Mouse (Mus musculus) limb, embryonic 12.5 days (tissue): Measurements from ENCODE around the gene Tmprss6. TPM values are rescaled to one million over a fixed set of nuclear protein-coding genes. Genes with fewer than 3 reads are reported as not detected.

Experiments
- ATAC-seq: fragments of 200-750 bp; cut with Nextera tagmentation; 2 replicates; pipeline ENCODE4 v1.8.0; 2017; ENCODE audit warnings: low read depth, moderate TSS enrichment; ENCODE audit not compliant: insufficient number of reproducible peaks, insufficient read depth, low FRiP score, low TSS enrichment
- H3K27ac ChIP-seq: fragments of 300-500 bp; sonication (generic); 2 replicates; pipeline ENCODE4 v1.5.1; 2016; ENCODE audit warnings: mild to moderate bottlenecking, moderate library complexity
- H3K27me3 ChIP-seq: fragments of 300-500 bp; sonication (generic); 2 replicates; pipeline ENCODE4 v1.6.1; 2016; ENCODE audit warnings: mild to moderate bottlenecking, moderate library complexity
- H3K36me3 ChIP-seq: fragments of 300-500 bp; sonication (generic); 2 replicates; pipeline ENCODE4 v1.6.1; 2016; ENCODE audit warnings: mild to moderate bottlenecking, moderate library complexity
- H3K4me1 ChIP-seq: fragments of 300-500 bp; sonication (generic); replicated peaks from 2 replicates; pipeline ENCODE4 v1.6.1; 2016
- H3K4me2 ChIP-seq: fragments of 300-500 bp; sonication (generic); 2 replicates; pipeline ENCODE4 v1.6.1; 2016; ENCODE audit warnings: mild to moderate bottlenecking, moderate library complexity
- H3K4me3 ChIP-seq: fragments of 300-500 bp; sonication (generic); replicated peaks from 2 replicates; pipeline ENCODE4 v1.5.1; 2016; ENCODE audit warnings: mild to moderate bottlenecking
- H3K9ac ChIP-seq: fragments of 300-500 bp; sonication (generic); replicated peaks from 2 replicates; pipeline ENCODE4 v1.6.1; 2016; ENCODE audit warnings: mild to moderate bottlenecking, moderate library complexity
- H3K9me3 ChIP-seq: fragments of 300-500 bp; sonication (generic); 2 replicates; pipeline ENCODE4 v1.6.1; 2016; ENCODE audit warnings: mild to moderate bottlenecking, moderate library complexity
- WGBS: fragments of 180-500 bp; shearing (Covaris S2); methylation state at CpG from one replicate; pipeline ENCODE4 v1.1.7; 2016; 5-methylcytosine and 5-hydroxymethylcytosine counted together
- polyA plus RNA-seq: library from polyadenylated mRNA; unstranded; fragments of >200 nt; fragmentation: Nextera tagmentation; extraction: Ambion mirVana; gene quantifications from 2 replicates; pipeline ENCODE4 v1.2.1, GENCODE M21; 2016

Gene Tmprss6
- polyA plus RNA-seq, 1 experiment from 2014 or later = 0.10 TPM

GRCm38 (mm10) chr15:78467570-78467969 lies 864 bp downstream of the Tmprss6 start:
- no peaks in the 10 kb centered on the region for H3K9me3 ChIP-seq
- no peaks in the 10 kb centered on the region; the same call in 1 of the 2 replicates for H3K27me3 ChIP-seq
- WGBS = 92% methylated on average over 7 of the region's 7 CpGs
- ATAC-seq = no peak
- no peaks in the 10 kb centered on the region for H3K4me1 ChIP-seq
- no peak overlapping the region for H3K4me3 ChIP-seq
- H3K36me3 ChIP-seq = no peaks in the 10 kb centered on the region
- H3K9ac ChIP-seq = no peak overlapping the region
- no peak overlapping the region for H3K27ac ChIP-seq
- H3K4me2 ChIP-seq = no peak overlapping the region

DNA sequence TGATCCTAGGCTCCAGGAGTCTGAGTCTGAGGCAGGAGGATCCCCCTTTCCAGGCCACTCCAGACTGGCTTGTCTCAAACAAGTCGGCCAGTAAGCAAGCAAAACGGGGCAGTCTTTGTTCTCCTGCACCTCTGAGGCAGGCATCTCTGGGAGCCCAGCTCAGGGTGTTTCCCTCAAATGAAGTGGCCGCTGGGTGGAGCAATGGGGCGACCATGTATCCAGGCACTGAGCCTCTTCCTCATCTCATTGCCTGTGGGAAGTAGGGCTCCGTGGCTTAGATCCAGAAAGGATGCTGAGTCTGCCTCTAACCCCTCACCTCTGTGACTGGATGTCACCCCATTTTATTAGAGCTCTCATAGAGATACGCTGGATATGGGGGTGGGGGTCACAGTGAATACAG lies 1.6 kb downstream of the Tmprss6 start:
- Histone ChIP-seq H3K4me2 (no peak overlapping the region), H3K27me3 (no peaks in the 10 kb centered on the region; the same call in 1 of the 2 replicates), H3K36me3 (no peaks in the 10 kb centered on the region), H3K27ac (no peak overlapping the region), H3K9me3 (no peaks in the 10 kb centered on the region), H3K4me1 (no peaks in the 10 kb centered on the region), H3K4me3 (no peak overlapping the region), H3K9ac (no peak overlapping the region)
- 41% methylated on average over 6 of the region's 6 CpGs for WGBS
- ATAC-seq = no peak

GRCm38 (mm10) chr15:78462981-78463380 lies 5.5 kb downstream of the Tmprss6 start:
- no peak overlapping the region for H3K9ac ChIP-seq
- no peaks in the 10 kb centered on the region for H3K4me1 ChIP-seq
- H3K27me3 ChIP-seq = peaks cover 8% of the 10 kb centered on the region; the same call in 1 of the 2 replicates
- H3K9me3 ChIP-seq = no peaks in the 10 kb centered on the region
- H3K4me2 ChIP-seq = no peak overlapping the region
- ATAC-seq = no peak
- WGBS = 65% methylated on average over 2 of the region's 2 CpGs
- no peak overlapping the region for H3K4me3 ChIP-seq
- no peak overlapping the region for H3K27ac ChIP-seq
- H3K36me3 ChIP-seq = no peaks in the 10 kb centered on the region

GRCm38 (mm10) chr15:78457193-78457592 lies 11.2 kb downstream of the Tmprss6 start:
- Histone ChIP-seq H3K4me1 (peaks cover 11% of the 10 kb centered on the region), H3K27me3 (0 out of 2 replicates have a peak, but pooled peaks cover 8% of the 10 kb centered on the region), H3K4me2 (no peak overlapping the region), H3K9ac (no peak overlapping the region), H3K36me3 (no peaks in the 10 kb centered on the region), H3K27ac (no peak overlapping the region), H3K9me3 (no peaks in the 10 kb centered on the region), H3K4me3 (no peak overlapping the region)
- ATAC-seq = no peak
- 75% methylated on average over 10 of the region's 10 CpGs for WGBS

DNA sequence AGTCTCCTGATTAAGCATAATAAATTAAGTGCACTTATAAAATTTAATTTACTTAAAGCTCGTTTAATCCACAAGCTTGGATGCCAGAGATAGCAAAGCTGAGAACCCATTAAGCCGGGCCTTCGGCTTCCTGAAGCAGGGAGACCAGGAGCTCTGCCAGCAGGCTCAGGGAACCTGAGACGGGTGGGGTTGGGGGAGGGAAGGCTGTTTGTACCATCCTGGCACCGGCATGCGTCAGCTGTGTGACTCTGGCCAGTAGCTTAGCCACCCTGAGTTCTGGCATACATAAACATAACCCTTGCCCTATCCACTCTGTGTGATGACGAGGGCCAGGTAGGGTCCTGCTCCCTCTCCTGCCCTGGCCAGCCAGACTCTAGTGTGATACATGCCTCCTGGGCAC lies 12.4 kb downstream of the Tmprss6 start:
- peaks cover 11% of the 10 kb centered on the region for H3K4me1 ChIP-seq
- 48% methylated on average over 7 of the region's 7 CpGs for WGBS
- no peaks in the 10 kb centered on the region for H3K9me3 ChIP-seq
- no peak overlapping the region for H3K9ac ChIP-seq
- 0 out of 2 replicates have a peak, but pooled peaks cover 4% of the 10 kb centered on the region for H3K27me3 ChIP-seq
- H3K4me2 ChIP-seq = no peak overlapping the region
- no peak overlapping the region for H3K27ac ChIP-seq
- no peak for ATAC-seq
- no peak overlapping the region for H3K4me3 ChIP-seq
- H3K36me3 ChIP-seq = no peaks in the 10 kb centered on the region

DNA sequence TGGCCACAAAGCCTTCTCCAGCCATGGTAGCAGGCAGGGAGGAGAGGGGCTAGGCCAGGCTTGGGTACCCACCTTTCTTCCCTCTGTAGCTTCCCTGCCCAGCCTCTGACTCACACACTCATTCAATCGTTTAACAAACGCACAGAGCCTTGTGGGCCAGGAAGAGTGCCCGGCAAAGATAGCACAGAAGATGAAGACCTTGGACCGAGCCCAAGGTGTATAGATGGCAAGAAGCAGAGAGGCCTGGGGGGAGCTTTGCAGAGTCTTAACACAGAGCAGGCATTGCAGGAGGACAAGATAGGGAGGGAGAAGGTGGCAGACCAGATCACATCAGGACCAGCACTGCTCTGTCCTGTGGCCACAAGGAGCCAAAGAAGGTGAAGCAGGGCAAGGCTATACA lies 13.3 kb downstream of the Tmprss6 start:
- 83% methylated on average over 4 of the region's 4 CpGs for WGBS
- Histone ChIP-seq H3K36me3 (no peaks in the 10 kb centered on the region), H3K27ac (no peak overlapping the region), H3K4me3 (no peak overlapping the region), H3K4me1 (peaks cover 13% of the 10 kb centered on the region), H3K9me3 (no peaks in the 10 kb centered on the region), H3K9ac (no peak overlapping the region), H3K27me3 (no peaks in the 10 kb centered on the region), H3K4me2 (no peak overlapping the region)
- ATAC-seq = no peak

GRCm38 (mm10) chr15:78452929-78453328 lies 15.5 kb downstream of the Tmprss6 start:
- Histone ChIP-seq H3K9ac (no peak overlapping the region), H3K27ac (no peak overlapping the region), H3K27me3 (no peaks in the 10 kb centered on the region), H3K4me2 (no peak overlapping the region), H3K9me3 (no peaks in the 10 kb centered on the region), H3K36me3 (no peaks in the 10 kb centered on the region), H3K4me3 (no peak overlapping the region), H3K4me1 (peaks cover 26% of the 10 kb centered on the region)
- WGBS = 89% methylated on average over 3 of the region's 3 CpGs
- no peak for ATAC-seq

DNA sequence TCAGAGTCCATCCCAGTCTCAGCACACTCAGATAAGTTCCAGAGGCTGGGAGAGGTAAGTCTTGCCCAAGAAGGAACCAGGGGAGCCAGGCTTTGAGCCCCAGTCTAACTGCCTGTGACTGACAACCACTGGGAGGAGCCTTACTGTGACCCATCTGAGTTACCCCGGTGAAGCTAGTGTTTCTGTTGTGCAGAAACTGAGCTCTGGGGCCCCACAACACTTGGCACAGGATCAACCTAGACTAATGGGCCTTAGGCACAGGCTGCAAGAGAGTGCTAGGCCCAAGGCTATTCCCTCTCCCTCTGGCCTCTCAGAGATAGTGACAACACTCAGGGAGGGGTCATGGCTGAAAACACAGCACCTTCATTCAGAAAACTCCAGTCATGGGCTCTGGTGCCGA lies 17.2 kb downstream of the Tmprss6 start:
- Histone ChIP-seq H3K36me3 (no peaks in the 10 kb centered on the region), H3K4me2 (no peak overlapping the region), H3K4me1 (peaks cover 22% of the 10 kb centered on the region), H3K27ac (no peak overlapping the region), H3K27me3 (no peaks in the 10 kb centered on the region; the same call in 1 of the 2 replicates), H3K9ac (no peak overlapping the region), H3K4me3 (no peak overlapping the region), H3K9me3 (no peaks in the 10 kb centered on the region)
- 90% methylated on average over 2 of the region's 2 CpGs for WGBS
- no peak for ATAC-seq

DNA sequence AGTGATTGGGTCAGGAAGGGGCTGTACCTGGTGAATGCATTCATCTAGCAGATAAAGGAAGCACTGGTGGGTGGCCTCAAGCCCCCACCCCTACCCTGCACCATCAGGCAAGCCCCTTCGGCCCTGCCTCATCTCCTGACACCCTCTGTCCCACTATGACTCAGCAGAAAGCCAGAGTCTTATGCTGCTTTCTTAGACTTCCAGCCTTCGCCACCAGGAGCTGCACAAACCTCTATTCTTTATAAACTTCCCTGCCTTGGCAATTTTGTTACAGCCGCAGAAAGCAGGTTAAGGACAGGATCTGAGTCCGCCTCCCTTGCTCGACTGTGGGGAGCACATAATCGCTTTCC lies 18.0 kb downstream of the Tmprss6 start:
- 88% methylated on average over 6 of the region's 6 CpGs for WGBS
- peaks cover 15% of the 10 kb centered on the region for H3K4me1 ChIP-seq
- H3K4me3 ChIP-seq = no peak overlapping the region
- H3K27me3 ChIP-seq = no peaks in the 10 kb centered on the region; the same call in 1 of the 2 replicates
- no peak overlapping the region; the same call in 1 of the 2 replicates for H3K27ac ChIP-seq
- no peaks in the 10 kb centered on the region for H3K36me3 ChIP-seq
- H3K9ac ChIP-seq = no peak overlapping the region
- no peak for ATAC-seq
- H3K9me3 ChIP-seq = no peaks in the 10 kb centered on the region
- no peak overlapping the region for H3K4me2 ChIP-seq

GRCm38 (mm10) chr15:78449694-78450418 lies 18.6 kb downstream of the Tmprss6 start:
- no peak overlapping the region for H3K4me2 ChIP-seq
- no peaks in the 10 kb centered on the region; the same call in 1 of the 2 replicates for H3K27me3 ChIP-seq
- no peak overlapping the region; the same call in 1 of the 2 replicates for H3K27ac ChIP-seq
- no peaks in the 10 kb centered on the region for H3K36me3 ChIP-seq
- ATAC-seq = no peak
- H3K4me1 ChIP-seq = peaks cover 15% of the 10 kb centered on the region
- WGBS = 32% methylated on average over 7 of the region's 7 CpGs
- no peak overlapping the region for H3K4me3 ChIP-seq
- no peak overlapping the region for H3K9ac ChIP-seq
- no peaks in the 10 kb centered on the region for H3K9me3 ChIP-seq

GRCm38 (mm10) chr15:78449131-78449530 lies 19.3 kb downstream of the Tmprss6 start:
- Histone ChIP-seq H3K27ac (no peak overlapping the region), H3K27me3 (no peaks in the 10 kb centered on the region; the same call in 1 of the 2 replicates), H3K9ac (no peak overlapping the region), H3K4me1 (peaks cover 15% of the 10 kb centered on the region), H3K4me3 (no peak overlapping the region), H3K36me3 (no peaks in the 10 kb centered on the region), H3K4me2 (no peak overlapping the region), H3K9me3 (no peaks in the 10 kb centered on the region)
- ATAC-seq = no peak
- WGBS = 62% methylated on average over 6 of the region's 6 CpGs
